ENCODE assay signal across 8 mouse cellular contexts in the genomic region with DNA sequence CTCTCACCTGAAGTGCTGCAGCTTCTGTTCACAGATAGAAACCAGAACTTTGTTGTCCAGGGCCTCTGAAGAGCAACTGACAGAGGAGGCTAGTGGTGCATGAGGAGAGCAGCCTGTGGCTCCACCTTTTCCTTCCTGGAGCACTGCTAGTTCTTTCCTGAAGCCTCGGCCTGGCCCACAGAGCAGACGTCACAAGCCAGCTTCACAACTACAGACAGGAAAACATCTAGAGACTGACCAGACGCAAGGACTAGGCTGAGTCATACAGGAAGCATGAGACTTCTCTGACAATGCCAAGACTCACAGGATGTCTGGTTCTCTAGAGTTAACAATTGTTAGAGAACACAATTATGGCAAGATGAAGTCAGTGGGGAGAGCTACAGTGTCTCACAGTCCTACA. TPM values are rescaled to one million over a fixed set of nuclear protein-coding genes. Genes with fewer than 3 reads are reported as not detected.
DNase-seq lines count a peak whose midpoint lies in the region; ATAC-seq and TF ChIP-seq lines count a peak whose summit lies in the region.

A gene (minus strand): TSS at position 120 of the 400 bp plus-strand sequence.

- DNase-seq in adrenal gland, adult (ENCODE audit: inconsistent age in 2 of 2, low spot score in 1 of 2): peak; percentile 63 to 80
- no peak for DNase-seq in adrenal gland, postnatal 4 days (ENCODE audit: low spot score in 2 of 2)
- peak; percentile 56 for DNase-seq in CD4-positive, CD25-positive, alpha-beta regulatory T cell, adult 2 months (ENCODE audit: low read depth, low spot score)
- peak; percentile 23 for DNase-seq in embryonic facial prominence, embryonic 14.5 days (ENCODE audit: low spot score)
- DNase-seq in stomach, postnatal 0 days (ENCODE audit: low spot score): no peak
- no peak for DNase-seq in forebrain, embryonic 11.5 days (ENCODE audit: low spot score)

- H3K9ac ChIP-seq in embryonic facial prominence, embryonic 14.5 days (ENCODE audit: low read depth, low read length): no peak within 1 kb of the TSS
- no peak within 1 kb of the TSS for H3K9ac ChIP-seq in liver, embryonic 16.5 days (ENCODE audit: low read depth, low read length)
- H3K9ac ChIP-seq in stomach, postnatal 0 days (ENCODE audit: low read length): no peak within 1 kb of the TSS
- H3K9ac ChIP-seq in forebrain, embryonic 11.5 days (ENCODE audit: low read length): no peak within 1 kb of the TSS

- H3K27ac ChIP-seq in embryonic facial prominence, embryonic 14.5 days (replicated peaks; ENCODE audit: low read depth, low read length): no peak within 1 kb of the TSS
- H3K27ac ChIP-seq in liver, embryonic 16.5 days (ENCODE audit: low read length): no peak within 1 kb of the TSS
- H3K27ac ChIP-seq in stomach, postnatal 0 days (replicated peaks): no peak within 1 kb of the TSS
- no peak within 1 kb of the TSS for H3K27ac ChIP-seq in forebrain, embryonic 11.5 days (ENCODE audit: low read depth, low read length)

- H3K4me3 ChIP-seq in embryonic facial prominence, embryonic 14.5 days (ENCODE audit: low read depth, low read length): no peak within 1 kb of the TSS
- H3K4me3 ChIP-seq in liver, embryonic 16.5 days (ENCODE audit: low read depth, low read length): no peak within 1 kb of the TSS
- H3K4me3 ChIP-seq in stomach, postnatal 0 days (ENCODE audit: low read depth, low read length): no peak within 1 kb of the TSS
- H3K4me3 ChIP-seq in forebrain, embryonic 11.5 days (ENCODE audit: low read depth, low read length): no peak within 1 kb of the TSS

- H3K4me1 ChIP-seq in embryonic facial prominence, embryonic 14.5 days (ENCODE audit: control insufficient read depth, insufficient read depth, low read length): no peaks in the 10 kb centered on the region
- H3K4me1 ChIP-seq in liver, embryonic 16.5 days (ENCODE audit: control insufficient read depth, low read depth, low read length): no peaks in the 10 kb centered on the region
- no peaks in the 10 kb centered on the region for H3K4me1 ChIP-seq in stomach, postnatal 0 days (replicated peaks; ENCODE audit: control insufficient read depth, insufficient read depth)
- no peaks in the 10 kb centered on the region for H3K4me1 ChIP-seq in forebrain, embryonic 11.5 days (replicated peaks; ENCODE audit: control insufficient read depth, insufficient read depth, low read length)

- no peak within 1 kb of the TSS for H3K4me2 ChIP-seq in embryonic facial prominence, embryonic 14.5 days (ENCODE audit: low read depth, low read length)
- H3K4me2 ChIP-seq in liver, embryonic 16.5 days (ENCODE audit: low read depth, low read length): no peak within 1 kb of the TSS
- no peak within 1 kb of the TSS for H3K4me2 ChIP-seq in stomach, postnatal 0 days (replicated peaks; ENCODE audit: low read depth)
- H3K4me2 ChIP-seq in forebrain, embryonic 11.5 days (ENCODE audit: low read depth, low read length, severe bottlenecking): no peak within 1 kb of the TSS

- ATAC-seq in embryonic facial prominence, embryonic 14.5 days (ENCODE audit: low read depth): no peak
- peak; percentile 97 for ATAC-seq in hematopoietic stem cell, adult 5-6 weeks (replicated peaks in 1 of 2; ENCODE audit: insufficient read depth in 1 of 2, low FRiP score in 2 of 2, low TSS enrichment in 1 of 2, low read depth in 1 of 2, poor library complexity in 2 of 2, severe bottlenecking in 2 of 2)
- peak; percentile 85 for ATAC-seq in liver, embryonic 16.5 days (ENCODE audit: low read depth)
- peak; percentile 57; the same call in 1 of the 2 replicates for ATAC-seq in stomach, postnatal 0 days (ENCODE audit: low FRiP score, low TSS enrichment)
- no peak for ATAC-seq in forebrain, embryonic 11.5 days (replicated peaks; ENCODE audit: low FRiP score)

- WGBS in embryonic facial prominence, embryonic 14.5 days: 71% methylated on average over 3 of the region's 3 CpGs
- 23% methylated on average over 3 of the region's 3 CpGs for WGBS in liver, embryonic 16.5 days (ENCODE audit: insufficient replicate concordance)
- WGBS in stomach, postnatal 0 days: 41% methylated on average over 3 of the region's 3 CpGs
- 88% methylated on average over 3 of the region's 3 CpGs for WGBS in forebrain, embryonic 11.5 days

- TF ChIP-seq CTCF in stomach, postnatal 0 days (IDR thresholded peaks at IDR 0.05; ENCODE audit: low read depth): no peak

- no peaks in the 10 kb centered on the region for H3K36me3 ChIP-seq in embryonic facial prominence, embryonic 14.5 days (ENCODE audit: control insufficient read depth, insufficient read depth, low read length)
- H3K36me3 ChIP-seq in liver, embryonic 16.5 days (ENCODE audit: control insufficient read depth, insufficient read depth): no peaks in the 10 kb centered on the region
- no peaks in the 10 kb centered on the region for H3K36me3 ChIP-seq in stomach, postnatal 0 days (ENCODE audit: control insufficient read depth, insufficient read depth, low read length)
- H3K36me3 ChIP-seq in forebrain, embryonic 11.5 days (ENCODE audit: control insufficient read depth, insufficient read depth, low read length): no peaks in the 10 kb centered on the region

- H3K27me3 ChIP-seq in embryonic facial prominence, embryonic 14.5 days (replicated peaks; ENCODE audit: control insufficient read depth, insufficient read depth, low read length): no peaks in the 10 kb centered on the region
- no peaks in the 10 kb centered on the region for H3K27me3 ChIP-seq in liver, embryonic 16.5 days (ENCODE audit: control insufficient read depth, insufficient read depth, low read depth, low read length)
- H3K27me3 ChIP-seq in stomach, postnatal 0 days (ENCODE audit: control insufficient read depth, insufficient read depth, low read length): no peaks in the 10 kb centered on the region
- no peaks in the 10 kb centered on the region for H3K27me3 ChIP-seq in forebrain, embryonic 11.5 days (ENCODE audit: control insufficient read depth, insufficient read depth, low read length)

- no peaks in the 10 kb centered on the region for H3K9me3 ChIP-seq in embryonic facial prominence, embryonic 14.5 days (ENCODE audit: control insufficient read depth, low read length)
- no peaks in the 10 kb centered on the region for H3K9me3 ChIP-seq in liver, embryonic 16.5 days (replicated peaks; ENCODE audit: control insufficient read depth, low read length)
- H3K9me3 ChIP-seq in stomach, postnatal 0 days (ENCODE audit: control insufficient read depth, low read length): no peaks in the 10 kb centered on the region
- 0 out of 2 replicates have a peak, but pooled peaks cover 2% of the 10 kb centered on the region for H3K9me3 ChIP-seq in forebrain, embryonic 11.5 days (ENCODE audit: control insufficient read depth, low read length)

- no peak for TF ChIP-seq EP300 in stomach, postnatal 0 days (optimal IDR thresholded peaks at IDR 0.05)

RNA-seq across cellular contexts. Expression of the gene that starts here (rescaled TPM):
- 1 to 10 TPM; 4.2 to 5.4 TPM for total RNA-seq in adrenal gland, postnatal 4 days (2021)
- 4.8 and 5.9 TPM in 2 replicates for polyA plus RNA-seq in embryonic facial prominence, embryonic 14.5 days (2014; fragmentation: Nextera tagmentation; extraction: Ambion mirVana)
- total RNA-seq in hematopoietic stem cell, adult 5-6 weeks (2017): 147 and 258 TPM in 2 replicates
- 3.7 and 4.9 TPM in 2 replicates for polyA plus RNA-seq in liver, embryonic 16.5 days (2015; fragmentation: Nextera tagmentation; extraction: Ambion mirVana)
- polyA plus RNA-seq in stomach, postnatal 0 days (2015; fragmentation: Nextera tagmentation; extraction: Ambion mirVana): 2.0 and 3.0 TPM in 2 replicates
- polyA plus RNA-seq in forebrain, embryonic 11.5 days (2014; fragmentation: Nextera tagmentation; extraction: Ambion mirVana): 0.88 and 2.6 TPM in 2 replicates

Comparison
In these comparisons a context has a peak if more than half of its experiments do, and no peak if none do; other contexts are left out.
1. RNA of the gene that starts here (total RNA-seq): 147 to 258 TPM in hematopoietic stem cell, adult 5-6 weeks; 4.2 to 5.4 TPM in adrenal gland, postnatal 4 days; every median in the first group is over 10 times any median in the second.
2. DNase-seq: peak in adrenal gland, adult (2 of 2), CD4-positive, CD25-positive, alpha-beta regulatory T cell, adult 2 months (single experiment) and embryonic facial prominence, embryonic 14.5 days (single experiment); none in adrenal gland, postnatal 4 days (0 of 2), stomach, postnatal 0 days (single experiment) and forebrain, embryonic 11.5 days (single experiment).
3. ATAC-seq: peak in hematopoietic stem cell, adult 5-6 weeks (2 of 2), liver, embryonic 16.5 days (single experiment) and stomach, postnatal 0 days (single experiment); none in embryonic facial prominence, embryonic 14.5 days (single experiment) and forebrain, embryonic 11.5 days (single experiment).